Mouse (Mus musculus) spleen, adult 2 months (tissue): ENCODE measurements around the gene Bcam.

ENCODE experiments used
- CTCF ChIP-seq: fragments of 200-500 bp; IDR thresholded peaks from 2 replicates; pipeline ENCODE4 v1.5.1; 2011; ENCODE audit warnings: mild to moderate bottlenecking, inconsistent platforms; ENCODE audit not compliant: insufficient read depth, insufficient read length, insufficient replicate concordance; ENCODE audit errors: extremely low read depth
- POLR2A ChIP-seq: fragments of 200-500 bp; IDR thresholded peaks from 2 replicates; pipeline ENCODE4 v1.6.1; 2011; ENCODE audit warnings: low read depth, low read length, inconsistent platforms

GRCm38 (mm10) chr7:19781741-19782140 is 10.9 kb upstream of the Bcam start:
- no peak for TF ChIP-seq CTCF
- TF ChIP-seq POLR2A: no peak
